Mouse (Mus musculus): ENCODE results near the gene C3ar1. TPM values are rescaled to one million over a fixed set of nuclear protein-coding genes. Genes with fewer than 3 reads are reported as not detected.
A peak's percentile ranks its signal among the peaks of the same experiment; 100 is the strongest.

The C3ar1 gene
- polyA plus RNA-seq (2015; fragmentation: Nextera tagmentation; extraction: Ambion mirVana) = 1.9 and 2.2 TPM in 2 replicates

- no peak for DNase-seq (ENCODE audit: low spot score)
Measured at GRCm38 (mm10) chr6:122855955-122856354, at the start of gene C3ar1. Gene C3ar1 (minus strand): TSS chr6:122856161.

- peak; percentile 55 for DNase-seq (ENCODE audit: low spot score)
Measured at GRCm38 (mm10) chr6:122892442-122893049, 36.6 kb upstream of the C3ar1 start.

GRCm38 (mm10) chr6:122889599-122889998 is 33.6 kb upstream of the C3ar1 start:
- no peak for DNase-seq (ENCODE audit: low spot score)

GRCm38 (mm10) chr6:122883603-122884002 is 27.6 kb upstream of the C3ar1 start:
- no peak for DNase-seq (ENCODE audit: low spot score)

GRCm38 (mm10) chr6:122881287-122881686 is 25.3 kb upstream of the C3ar1 start:
- DNase-seq (ENCODE audit: low spot score) = no peak

- DNase-seq (ENCODE audit: low spot score) = no peak
Measured at GRCm38 (mm10) chr6:122879781-122880505, 24.0 kb upstream of the C3ar1 start.

- DNase-seq (ENCODE audit: low spot score) = no peak
Measured at GRCm38 (mm10) chr6:122879141-122879735, 23.3 kb upstream of the C3ar1 start.

GRCm38 (mm10) chr6:122874720-122875389 is 18.9 kb upstream of the C3ar1 start:
- no peak for DNase-seq (ENCODE audit: low spot score)

GRCm38 (mm10) chr6:122873871-122874719 is 18.1 kb upstream of the C3ar1 start, which contains the start of gene Necap1:
Gene Necap1 (plus strand): TSS chr6:122874474.
- DNase-seq (ENCODE audit: low spot score) = peak; percentile 96

- DNase-seq (ENCODE audit: low spot score) = peak; percentile 48
Measured at GRCm38 (mm10) chr6:122872800-122873199, 16.8 kb upstream of the C3ar1 start.

GRCm38 (mm10) chr6:122869846-122870245 is 13.9 kb upstream of the C3ar1 start:
- DNase-seq (ENCODE audit: low spot score) = no peak

GRCm38 (mm10) chr6:122867914-122868313 is 12.0 kb upstream of the C3ar1 start:
- no peak for DNase-seq (ENCODE audit: low spot score)

- no peak for DNase-seq (ENCODE audit: low spot score)
Measured at GRCm38 (mm10) chr6:122862871-122863270, 6.9 kb upstream of the C3ar1 start.

GRCm38 (mm10) chr6:122862434-122862833 is 6.5 kb upstream of the C3ar1 start:
- no peak for DNase-seq (ENCODE audit: low spot score)

GRCm38 (mm10) chr6:122854552-122854951 is 1.4 kb downstream of the C3ar1 start:
- no peak for DNase-seq (ENCODE audit: low spot score)

GRCm38 (mm10) chr6:122852696-122853095 is 3.3 kb downstream of the C3ar1 start:
- DNase-seq (ENCODE audit: low spot score) = no peak

GRCm38 (mm10) chr6:122843759-122844158 is 12.2 kb downstream of the C3ar1 start:
- no peak for DNase-seq (ENCODE audit: low spot score)

GRCm38 (mm10) chr6:122837539-122837938 is 18.4 kb downstream of the C3ar1 start:
- no peak for DNase-seq (ENCODE audit: low spot score)

- no peak for DNase-seq (ENCODE audit: low spot score)
Measured at GRCm38 (mm10) chr6:122836974-122837373, 19.0 kb downstream of the C3ar1 start.

- peak; percentile 58 for DNase-seq (ENCODE audit: low spot score)
Measured at GRCm38 (mm10) chr6:122834365-122834764, 21.6 kb downstream of the C3ar1 start.

GRCm38 (mm10) chr6:122832880-122833279 is 23.1 kb downstream of the C3ar1 start:
- DNase-seq (ENCODE audit: low spot score) = no peak
